ENCODE assay signal across 1 mouse cellular context in the genomic region with DNA sequence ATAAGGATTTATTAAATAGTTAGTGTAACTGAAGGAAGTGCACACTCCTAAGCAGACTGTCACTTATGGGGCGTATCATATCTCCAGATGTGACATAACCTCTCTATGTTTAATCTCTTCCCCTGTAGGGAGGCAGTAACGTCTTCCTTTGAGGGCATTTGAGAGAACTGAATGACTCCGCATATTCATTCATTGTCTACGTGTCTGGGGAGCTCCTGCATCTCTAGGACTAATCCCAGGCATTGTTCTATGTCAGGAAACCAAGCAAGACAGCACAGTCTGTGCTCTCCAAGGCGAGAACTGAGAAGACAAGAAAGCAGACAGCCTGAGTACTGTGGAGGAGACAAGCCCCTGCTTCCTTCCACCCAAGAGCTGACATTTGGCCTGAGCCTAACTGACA.
TF ChIP-seq lines count a peak whose summit lies in the region.

No protein-coding gene starts in this region.

TF ChIP-seq in MEL, 35 proteins besides CTCF, POLR2A, EP300 and RAD21 (continued from another document):
- no peak for TF ChIP-seq CHD2 (IDR thresholded peaks at IDR 0.05; ENCODE audit: low read length)
- TF ChIP-seq ELF1 (IDR thresholded peaks at IDR 0.05; ENCODE audit: low read depth, low read length) = no peak
- no peak for TF ChIP-seq UBTF (IDR thresholded peaks at IDR 0.05; ENCODE audit: borderline replicate concordance, insufficient read depth, low read depth, low read length)
- TF ChIP-seq MYB (IDR thresholded peaks at IDR 0.05; ENCODE audit: low read depth, low read length) = no peak
- TF ChIP-seq BHLHE40 (IDR thresholded peaks at IDR 0.05; ENCODE audit: borderline replicate concordance, low read depth, low read length) = no peak
- no peak for TF ChIP-seq HCFC1 (IDR thresholded peaks at IDR 0.05; ENCODE audit: low read depth, low read length)
- TF ChIP-seq ZMIZ1 (IDR thresholded peaks at IDR 0.05; ENCODE audit: low read depth, low read length) = no peak
- TF ChIP-seq ETS1 (IDR thresholded peaks at IDR 0.05; ENCODE audit: low read depth, low read length) = no peak
- TF ChIP-seq SMC3 (IDR thresholded peaks at IDR 0.05; ENCODE audit: low read depth, low read length) = no peak
- no peak for TF ChIP-seq NELFE (IDR thresholded peaks at IDR 0.05; ENCODE audit: low read depth, low read length)
